In the genomic region with DNA sequence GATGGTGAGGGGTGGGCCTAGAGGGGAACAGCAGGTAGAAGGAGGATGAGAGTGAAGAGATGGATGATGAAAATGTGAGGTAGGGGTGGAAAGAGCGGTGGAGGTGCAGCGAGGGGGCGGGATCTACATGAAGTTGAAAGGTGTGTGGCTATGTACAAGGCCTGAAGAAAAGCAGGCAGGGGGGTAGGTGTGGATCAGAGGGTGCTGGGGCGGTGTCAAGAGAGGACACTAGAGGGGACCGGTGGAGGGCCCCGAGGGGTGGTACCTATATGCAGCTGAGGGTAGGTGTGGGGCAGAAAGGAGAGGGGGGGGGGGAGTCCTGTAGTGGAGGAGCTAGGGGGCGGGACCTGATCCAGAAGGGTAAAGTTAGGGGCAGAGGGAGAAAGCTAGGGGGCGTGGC, we compare ENCODE assay signal across 8 mouse cellular contexts. TPM values are rescaled to one million over a fixed set of nuclear protein-coding genes. Genes with fewer than 3 reads are reported as not detected.
A peak's percentile ranks its signal among the peaks of the same experiment; 100 is the strongest.
DNase-seq lines count a peak whose midpoint lies in the region; ATAC-seq and TF ChIP-seq lines count a peak whose summit lies in the region.

No protein-coding gene starts in this region.

- no peak overlapping the region for H3K9ac ChIP-seq in kidney, postnatal 0 days (ENCODE audit: low read depth, low read length)
- no peak overlapping the region for H3K9ac ChIP-seq in embryonic facial prominence, embryonic 12.5 days
- H3K9ac ChIP-seq in hindbrain, embryonic 16.5 days (ENCODE audit: low read depth, low read length) = no peak overlapping the region; the same call in 1 of the 2 replicates
- peak overlapping the region; percentile 98; the same call in 1 of the 2 replicates for H3K9ac ChIP-seq in midbrain, postnatal 0 days (replicated peaks; ENCODE audit: low read length, poor library complexity, severe bottlenecking)

- no peaks in the 10 kb centered on the region for H3K36me3 ChIP-seq in kidney, postnatal 0 days (ENCODE audit: insufficient read depth, low read length)
- no peaks in the 10 kb centered on the region for H3K36me3 ChIP-seq in embryonic facial prominence, embryonic 12.5 days
- no peaks in the 10 kb centered on the region for H3K36me3 ChIP-seq in hindbrain, embryonic 16.5 days (ENCODE audit: control insufficient read depth, insufficient read depth, low read length)
- no peaks in the 10 kb centered on the region for H3K36me3 ChIP-seq in midbrain, postnatal 0 days (ENCODE audit: insufficient read depth, low read length)

- peak; percentile 50 for ATAC-seq in kidney, postnatal 0 days (replicated peaks; ENCODE audit: low FRiP score, low read depth)
- ATAC-seq in embryonic facial prominence, embryonic 12.5 days (ENCODE audit: insufficient number of reproducible peaks, insufficient read depth, low FRiP score, low TSS enrichment) = peak; percentile 71
- ATAC-seq in hindbrain, embryonic 16.5 days = peak; percentile 60
- ATAC-seq in midbrain, postnatal 0 days (ENCODE audit: low FRiP score) = peak; percentile 53
- no peak for ATAC-seq in activated CD4-positive, CD25-positive, alpha-beta regulatory T cell, adult 4 months

- no peaks in the 10 kb centered on the region for H3K27me3 ChIP-seq in kidney, postnatal 0 days (ENCODE audit: insufficient read depth, low read length)
- no peaks in the 10 kb centered on the region for H3K27me3 ChIP-seq in embryonic facial prominence, embryonic 12.5 days
- H3K27me3 ChIP-seq in hindbrain, embryonic 16.5 days (replicated peaks; ENCODE audit: control insufficient read depth, insufficient read depth, low read length) = no peaks in the 10 kb centered on the region
- no peaks in the 10 kb centered on the region for H3K27me3 ChIP-seq in midbrain, postnatal 0 days (ENCODE audit: insufficient read depth, low read length)

- no peak for TF ChIP-seq CTCF in kidney, postnatal 0 days (IDR thresholded peaks at IDR 0.05; ENCODE audit: low read depth)
- TF ChIP-seq CTCF in midbrain, postnatal 0 days (IDR thresholded peaks at IDR 0.05) = no peak

- H3K27ac ChIP-seq in kidney, postnatal 0 days = no peak overlapping the region
- H3K27ac ChIP-seq in embryonic facial prominence, embryonic 12.5 days = peak overlapping the region; percentile 92
- peak overlapping the region; percentile 88; the same call in 1 of the 2 replicates for H3K27ac ChIP-seq in hindbrain, embryonic 16.5 days (ENCODE audit: low read depth, low read length)
- peak overlapping the region; percentile 86; the same call in 1 of the 2 replicates for H3K27ac ChIP-seq in midbrain, postnatal 0 days (ENCODE audit: low read depth, low read length)

- no peaks in the 10 kb centered on the region for H3K9me3 ChIP-seq in kidney, postnatal 0 days (replicated peaks; ENCODE audit: low read length)
- H3K9me3 ChIP-seq in embryonic facial prominence, embryonic 12.5 days = no peaks in the 10 kb centered on the region
- no peaks in the 10 kb centered on the region for H3K9me3 ChIP-seq in hindbrain, embryonic 16.5 days (ENCODE audit: control insufficient read depth, low read length)
- no peaks in the 10 kb centered on the region for H3K9me3 ChIP-seq in midbrain, postnatal 0 days (ENCODE audit: low read length)

- H3K4me3 ChIP-seq in kidney, postnatal 0 days (replicated peaks; ENCODE audit: low read depth, low read length) = no peak overlapping the region
- peak overlapping the region; percentile 98 for H3K4me3 ChIP-seq in embryonic facial prominence, embryonic 12.5 days
- peak overlapping the region; percentile 96 for H3K4me3 ChIP-seq in hindbrain, embryonic 16.5 days (ENCODE audit: low read length)
- peak overlapping the region; percentile 94 for H3K4me3 ChIP-seq in midbrain, postnatal 0 days (ENCODE audit: low read depth, low read length)

- 31% methylated on average over 8 of the region's 8 CpGs for WGBS in kidney, postnatal 0 days
- 26% methylated on average over 8 of the region's 8 CpGs for WGBS in embryonic facial prominence, embryonic 12.5 days
- 23% methylated on average over 8 of the region's 8 CpGs for WGBS in hindbrain, embryonic 16.5 days
- 30% methylated on average over 8 of the region's 8 CpGs for WGBS in midbrain, postnatal 0 days

- no peak for DNase-seq in kidney, postnatal 0 days (ENCODE audit: low spot score)
- no peak for DNase-seq in kidney, postnatal 10 days
- DNase-seq in midbrain, postnatal 0 days (ENCODE audit: low spot score) = no peak
- no peak for DNase-seq in ovary, postnatal 10 days (ENCODE audit: low spot score)
- DNase-seq in right cerebral cortex, postnatal 4 days = no peak

- H3K4me1 ChIP-seq in kidney, postnatal 0 days (replicated peaks; ENCODE audit: insufficient read depth, low read length) = peaks cover 5% of the 10 kb centered on the region; the same call in 1 of the 2 replicates
- peaks cover 28% of the 10 kb centered on the region for H3K4me1 ChIP-seq in embryonic facial prominence, embryonic 12.5 days
- peaks cover 32% of the 10 kb centered on the region for H3K4me1 ChIP-seq in hindbrain, embryonic 16.5 days (ENCODE audit: control insufficient read depth, insufficient read depth, low read depth, low read length)
- peaks cover 20% of the 10 kb centered on the region for H3K4me1 ChIP-seq in midbrain, postnatal 0 days (ENCODE audit: insufficient read depth, low read length)

- H3K4me2 ChIP-seq in kidney, postnatal 0 days (ENCODE audit: low read length) = peak overlapping the region; percentile 67
- peak overlapping the region; percentile 74 for H3K4me2 ChIP-seq in embryonic facial prominence, embryonic 12.5 days (replicated peaks)
- peak overlapping the region; percentile 66 for H3K4me2 ChIP-seq in hindbrain, embryonic 16.5 days (ENCODE audit: low read length)
- peak overlapping the region; percentile 67 for H3K4me2 ChIP-seq in midbrain, postnatal 0 days (ENCODE audit: low read depth, low read length, poor library complexity, severe bottlenecking)

RNA-seq across cellular contexts. Expression of a gene that starts 1.2 kb away (rescaled TPM):
- 12.6 and 13.4 TPM in 2 replicates for polyA plus RNA-seq in kidney, postnatal 0 days (2015; fragmentation: Nextera tagmentation; extraction: Ambion mirVana)
- 24.9 and 26.6 TPM in 2 replicates for polyA plus RNA-seq in embryonic facial prominence, embryonic 12.5 days (2016; fragmentation: Nextera tagmentation; extraction: Ambion mirVana)
- 14.9 and 30.0 TPM in 2 replicates for polyA plus RNA-seq in hindbrain, embryonic 16.5 days (2015; fragmentation: Nextera tagmentation; extraction: Ambion mirVana)
- total RNA-seq in midbrain, postnatal 0 days (2014; rRNA removed) = 63.0 and 71.1 TPM in 2 replicates
- 24.6 and 28.0 TPM in 2 replicates for polyA plus RNA-seq in midbrain, postnatal 0 days (2015; fragmentation: Nextera tagmentation; extraction: Ambion mirVana)
- 1 to 10 TPM; 4.0 to 5.2 TPM for polyA plus RNA-seq in activated CD4-positive, CD25-positive, alpha-beta regulatory T cell, adult 4 months (2017; shearing (Covaris generic))
